Mouse (Mus musculus) small intestine, adult 2 months (tissue): ENCODE measurements at regions not wholly inside any gene's neighbourhood (a gene's known extent, or its start where the extent isn't known, plus 50 kb on each side); places are given as distances from the start of the nearest gene placed in this dataset.
"Not testable (repeated sequence)": the region's sequence is repeated elsewhere in the genome, so short reads cannot be mapped to it uniquely, and the experiment has no call there.

Experiments
- H3K27ac ChIP-seq: fragments of 200-500 bp; 2 replicates; pipeline ENCODE4 v1.5.1; 2012; ENCODE audit warnings: low read depth, low read length, control low read depth, inconsistent platforms; ENCODE audit not compliant: insufficient read depth
- H3K27me3 ChIP-seq: fragments of 200-500 bp; 2 replicates; pipeline ENCODE4 v1.6.1; 2012; ENCODE audit warnings: mild to moderate bottlenecking, moderate library complexity, low read length, inconsistent platforms; ENCODE audit not compliant: control insufficient read depth, insufficient read depth
- H3K36me3 ChIP-seq: fragments of 200-500 bp; 2 replicates; pipeline ENCODE4 v1.6.1; 2012; ENCODE audit warnings: mild to moderate bottlenecking, low read length, control low read depth, inconsistent platforms; ENCODE audit not compliant: control insufficient read depth, insufficient read depth
- H3K4me1 ChIP-seq: fragments of 200-500 bp; 2 replicates; pipeline ENCODE4 v1.6.1; 2012; ENCODE audit warnings: low read length, inconsistent platforms, mixed read lengths; ENCODE audit not compliant: control insufficient read depth, insufficient read depth, insufficient read length
- H3K4me3 ChIP-seq: fragments of 200-500 bp; 2 replicates; pipeline ENCODE4 v1.5.1; 2012; ENCODE audit warnings: low read depth, mild to moderate bottlenecking, control low read depth, inconsistent platforms, low read length, moderate library complexity
- CTCF ChIP-seq: fragments of 200-500 bp; IDR thresholded peaks from 2 replicates; pipeline ENCODE4 v1.5.1; 2012; ENCODE audit warnings: low read depth, mild to moderate bottlenecking, control low read depth, inconsistent platforms, low read length, moderate library complexity, mixed read lengths; ENCODE audit not compliant: insufficient replicate concordance, insufficient read length; ENCODE audit errors: extremely low read depth
- POLR2A ChIP-seq: fragments of 200-500 bp; IDR thresholded peaks from 2 replicates; pipeline ENCODE4 v1.6.1; 2012; ENCODE audit warnings: low read depth, mild to moderate bottlenecking, control low read depth, inconsistent platforms, low read length, moderate library complexity
- WGBS: fragments of 180-500 bp; shearing (Covaris S2); methylation state at CpG from one replicate; pipeline ENCODE4 v1.1.7; 2018; 5-methylcytosine and 5-hydroxymethylcytosine counted together

DNA sequence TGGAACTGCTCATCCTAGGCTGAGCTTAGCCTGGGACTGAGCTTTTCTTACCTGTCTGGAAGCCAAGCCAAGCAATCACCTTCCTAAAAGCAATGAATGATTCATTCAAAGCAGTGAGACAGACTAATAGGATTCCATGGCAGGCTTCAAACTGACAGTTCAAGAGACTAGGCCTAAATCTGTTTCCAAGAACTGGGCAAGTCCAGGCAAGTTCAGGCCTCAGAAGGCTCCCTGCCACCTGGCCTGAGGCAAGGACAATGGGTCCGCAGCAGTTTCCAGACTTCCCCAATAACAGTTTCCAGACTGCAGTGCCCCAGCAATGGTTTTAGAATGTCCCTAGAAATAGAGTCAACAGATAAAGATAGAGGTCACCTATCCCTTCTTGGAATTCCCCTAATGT, 123.5 kb downstream of the Ptpn20 start:
- H3K36me3 ChIP-seq = no peaks in the 10 kb centered on the region
- WGBS = 91% methylated on average over 1 of the region's 1 CpGs
- no peak overlapping the region for H3K4me3 ChIP-seq

DNA sequence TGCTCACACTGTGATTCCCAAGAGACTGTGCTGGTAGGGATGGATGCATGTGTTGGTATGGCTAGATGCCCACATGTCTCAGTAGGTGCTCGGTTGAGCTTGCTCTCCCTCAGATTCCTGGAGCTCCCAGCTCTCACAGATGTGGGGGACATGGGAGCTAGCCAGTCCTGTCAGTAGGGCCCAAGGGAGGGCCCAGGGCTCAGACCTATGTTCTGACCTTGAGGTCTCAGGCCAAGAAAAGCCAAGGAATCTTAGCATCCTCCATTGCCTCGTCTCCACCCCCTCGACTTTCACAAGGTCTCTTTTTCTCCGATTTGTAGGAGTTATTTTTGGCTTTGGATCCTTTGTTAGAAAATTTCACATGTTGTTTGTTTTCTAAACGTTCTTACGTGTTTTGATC, 130.6 kb downstream of the Ptpn20 start:
- 80% methylated on average over 6 of the region's 6 CpGs for WGBS
- no peak overlapping the region for H3K27ac ChIP-seq

More for the DNA sequence above, 123.5 kb downstream of the Ptpn20 start:
- TF ChIP-seq POLR2A (no peak), CTCF (no peak)
- Histone ChIP-seq H3K27ac (no peak overlapping the region), H3K27me3 (no peaks in the 10 kb centered on the region), H3K4me1 (no peaks in the 10 kb centered on the region)

DNA sequence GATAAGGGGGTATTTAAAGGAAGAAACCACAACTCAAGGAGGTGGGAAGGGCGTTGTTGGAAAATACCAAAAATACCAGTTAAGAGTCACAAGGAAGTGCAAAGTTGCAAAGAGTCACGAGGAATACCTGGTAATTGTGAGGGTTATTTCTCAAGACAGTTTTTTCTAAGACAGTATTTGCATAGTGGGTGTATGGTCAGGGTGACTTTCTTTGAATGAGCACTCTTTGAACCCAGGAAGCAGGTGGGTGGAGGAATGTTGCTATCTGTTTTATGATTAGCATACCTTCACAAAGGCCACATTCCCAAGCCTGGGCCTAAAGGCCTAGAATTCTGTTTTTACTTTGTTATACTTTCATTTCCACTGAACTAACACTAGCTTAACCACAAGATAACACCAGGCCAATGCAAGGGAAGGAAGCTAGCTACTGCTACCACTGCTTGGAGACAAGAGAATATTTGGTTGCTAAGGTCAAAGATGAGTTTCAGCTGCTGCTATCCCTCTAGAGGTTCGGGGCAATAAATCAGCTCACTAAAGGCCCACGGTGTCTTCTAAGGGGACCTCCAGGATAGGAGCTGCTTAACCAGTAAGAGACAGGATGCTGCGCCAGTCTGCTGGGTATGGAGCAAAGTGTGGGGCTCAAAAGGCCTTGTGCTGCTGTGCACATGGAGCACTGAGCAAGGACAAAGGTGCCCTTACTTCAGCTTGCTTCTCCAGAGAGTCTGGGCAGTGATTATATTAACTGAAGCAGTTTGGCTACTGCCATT, 133.6 kb downstream of the Ptpn20 start:
- not testable (repeated sequence) for H3K36me3 ChIP-seq, H3K27me3 ChIP-seq, H3K4me3 ChIP-seq, H3K27ac ChIP-seq, H3K4me1 ChIP-seq
- WGBS = 46% methylated on average over 5 of the region's 5 CpGs

More for the DNA sequence above, 130.6 kb downstream of the Ptpn20 start:
- no peak overlapping the region for H3K4me3 ChIP-seq
- H3K27me3 ChIP-seq = no peaks in the 10 kb centered on the region
- TF ChIP-seq POLR2A = no peak
- TF ChIP-seq CTCF = no peak
- no peaks in the 10 kb centered on the region for H3K36me3 ChIP-seq
- H3K4me1 ChIP-seq = no peaks in the 10 kb centered on the region

DNA sequence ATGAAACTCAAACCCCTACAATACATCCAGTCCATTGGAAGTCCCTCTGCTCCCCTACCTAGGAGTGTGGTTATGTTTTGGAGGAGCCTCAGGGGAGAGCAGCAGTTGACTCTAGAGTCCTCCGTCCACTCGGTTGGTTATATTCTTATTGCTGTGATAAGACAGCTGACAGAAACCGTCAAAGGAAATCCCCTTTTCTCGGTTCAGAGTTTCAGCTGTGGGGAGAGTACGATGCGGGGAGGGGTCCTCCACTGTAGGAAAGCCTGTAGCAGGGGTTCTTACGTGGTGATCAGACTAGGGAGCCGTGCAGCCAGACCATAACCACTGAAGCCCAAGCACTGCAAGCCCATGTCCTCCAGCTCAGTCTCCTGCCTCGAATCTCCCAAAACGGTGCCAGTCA, 137.5 kb downstream of the Ptpn20 start:
- no peaks in the 10 kb centered on the region for H3K36me3 ChIP-seq
- H3K4me1 ChIP-seq = no peaks in the 10 kb centered on the region
- 81% methylated on average over 10 of the region's 10 CpGs for WGBS
- TF ChIP-seq CTCF = no peak
- H3K27ac ChIP-seq = no peak overlapping the region
- H3K4me3 ChIP-seq = no peak overlapping the region
- no peaks in the 10 kb centered on the region for H3K27me3 ChIP-seq

DNA sequence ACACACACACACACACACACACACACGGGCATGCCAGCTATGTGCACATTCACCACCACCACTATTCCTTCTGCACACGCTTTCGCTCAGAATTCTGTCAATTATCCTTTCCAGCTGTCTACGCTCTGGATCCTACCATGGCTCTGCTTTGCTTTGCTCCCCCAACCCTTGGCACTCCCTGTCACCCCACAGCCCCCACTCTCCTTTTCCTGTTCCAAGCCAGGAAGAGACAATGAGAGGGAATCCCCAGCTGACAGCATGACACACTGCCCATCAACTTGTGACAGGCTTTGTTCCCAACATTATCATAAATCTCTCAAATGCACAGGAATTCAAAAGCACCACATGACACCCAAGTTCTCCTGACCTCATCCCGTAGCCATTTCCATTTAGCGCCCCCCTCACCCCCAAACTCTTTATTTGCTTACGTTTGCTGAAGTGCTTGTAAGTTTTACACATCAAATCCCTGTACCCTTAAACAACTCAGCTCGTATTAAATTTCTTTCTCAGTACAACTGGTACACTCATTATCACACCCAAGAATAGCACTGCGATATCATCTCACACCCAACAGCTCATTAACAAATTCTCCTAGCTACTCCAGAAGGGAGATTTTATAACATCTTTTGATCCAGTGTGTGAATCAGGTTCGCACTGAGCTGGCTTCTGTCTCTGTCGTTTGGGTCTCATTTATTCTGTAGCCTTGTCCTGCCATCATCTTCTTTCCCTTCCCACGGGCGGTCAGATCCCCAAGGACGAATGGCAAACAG, 140.3 kb downstream of the Ptpn20 start:
- Histone ChIP-seq H3K27ac (no peak overlapping the region), H3K27me3 (no peaks in the 10 kb centered on the region), H3K4me3 (no peak overlapping the region), H3K36me3 (no peaks in the 10 kb centered on the region), H3K4me1 (no peaks in the 10 kb centered on the region)
- no peak for TF ChIP-seq CTCF
- TF ChIP-seq POLR2A = no peak
- WGBS = 76% methylated on average over 14 of the region's 14 CpGs

DNA sequence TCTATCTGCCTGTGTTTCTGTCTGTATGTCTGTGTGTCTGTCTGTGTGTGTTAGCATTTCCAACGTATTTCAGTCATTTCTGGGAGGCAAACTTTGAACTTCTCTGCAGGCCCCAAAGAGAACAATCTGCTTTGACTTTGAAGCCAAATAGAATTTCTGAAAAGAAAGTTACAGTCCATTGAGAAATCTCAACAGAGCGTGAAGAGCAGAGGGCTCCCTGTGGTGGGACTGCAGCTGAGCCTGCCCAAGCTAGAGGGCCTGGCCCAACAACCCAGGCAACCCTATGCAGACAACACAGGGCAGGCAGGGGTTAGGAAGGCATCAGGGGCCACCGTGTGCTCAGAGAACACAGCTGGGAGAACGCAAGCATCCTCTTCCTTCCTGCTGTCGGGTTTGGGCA, 143.7 kb downstream of the Ptpn20 start:
- Histone ChIP-seq H3K27me3 (no peaks in the 10 kb centered on the region), H3K4me1 (no peaks in the 10 kb centered on the region), H3K4me3 (no peak overlapping the region), H3K27ac (no peak overlapping the region), H3K36me3 (no peaks in the 10 kb centered on the region)
- TF ChIP-seq CTCF (no peak), POLR2A (no peak)
- 60% methylated on average over 5 of the region's 5 CpGs for WGBS

DNA sequence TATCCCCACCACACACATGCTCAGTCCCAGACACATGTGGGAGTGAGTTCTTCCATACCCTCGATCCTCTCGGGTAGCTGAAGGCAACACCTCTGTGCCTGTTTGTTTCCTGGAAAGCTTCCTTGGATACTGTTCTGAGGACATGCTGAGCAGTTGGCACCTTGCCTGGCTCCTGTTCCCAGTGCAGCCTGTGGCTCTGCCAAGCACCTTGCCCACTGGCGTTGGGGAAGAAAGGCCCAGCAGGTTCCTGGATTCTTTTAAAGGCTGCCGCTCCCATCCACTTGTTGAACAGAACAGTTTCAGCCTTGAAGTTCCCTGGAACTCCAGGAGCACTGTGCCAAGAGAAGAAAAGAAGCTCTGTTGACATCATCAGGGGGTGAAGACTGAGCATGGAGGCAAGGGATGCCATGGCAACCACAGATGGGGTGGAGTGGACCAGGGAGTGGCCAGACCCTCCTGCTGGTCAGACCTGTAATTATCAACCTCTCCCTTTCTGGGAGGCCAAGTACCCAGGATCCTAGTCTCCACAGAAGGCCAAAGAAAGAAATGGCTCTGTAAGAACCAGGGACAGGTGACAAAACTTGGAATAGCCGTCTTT, 145.5 kb downstream of the Ptpn20 start:
- no peak for TF ChIP-seq POLR2A
- TF ChIP-seq CTCF = no peak
- 81% methylated on average over 5 of the region's 5 CpGs for whole genome bisulfite sequencing
- no peaks in the 10 kb centered on the region for H3K36me3 ChIP-seq
- no peak overlapping the region for H3K27ac ChIP-seq
- H3K4me3 ChIP-seq = no peak overlapping the region
- no peaks in the 10 kb centered on the region for H3K27me3 ChIP-seq
- no peaks in the 10 kb centered on the region for H3K4me1 ChIP-seq
